Mouse (Mus musculus): ENCODE measurements at regions not wholly inside any gene's neighbourhood (a gene's known extent, or its start where the extent isn't known, plus 50 kb on each side); places are given as distances from the start of the nearest gene placed in this dataset.

- TF ChIP-seq EP300 (optimal IDR thresholded peaks at IDR 0.05) = no peak
- TF ChIP-seq CTCF (IDR thresholded peaks at IDR 0.05; ENCODE audit: low read depth) = no peak
- DNase-seq (ENCODE audit: low spot score) (peak; percentile 15), ATAC-seq (ENCODE audit: low FRiP score, low TSS enrichment) (no peak)
- Histone ChIP-seq H3K9me3 (ENCODE audit: control insufficient read depth, low read length) (no peaks in the 10 kb centered on the region), H3K27ac (replicated peaks) (peak overlapping the region; percentile 97; the same call in 1 of the 2 replicates), H3K9ac (ENCODE audit: low read length) (no peak overlapping the region), H3K4me1 (replicated peaks; ENCODE audit: control insufficient read depth, insufficient read depth) (peaks cover 10% of the 10 kb centered on the region; the same call in 1 of the 2 replicates), H3K4me2 (replicated peaks; ENCODE audit: low read depth) (no peak overlapping the region), H3K36me3 (ENCODE audit: control insufficient read depth, insufficient read depth, low read length) (no peaks in the 10 kb centered on the region), H3K4me3 (ENCODE audit: low read depth, low read length) (no peak overlapping the region), H3K27me3 (ENCODE audit: control insufficient read depth, insufficient read depth, low read length) (no peaks in the 10 kb centered on the region)
- WGBS = 78% methylated on average over 4 of the region's 4 CpGs
Observed at GRCm38 (mm10) chr4:95159821-95160220, 107.8 kb upstream of the Jun start.

- Histone ChIP-seq H3K9me3 (ENCODE audit: control insufficient read depth, low read length) (no peaks in the 10 kb centered on the region), H3K27me3 (ENCODE audit: control insufficient read depth, insufficient read depth, low read length) (no peaks in the 10 kb centered on the region), H3K4me1 (replicated peaks; ENCODE audit: control insufficient read depth, insufficient read depth) (peaks cover 10% of the 10 kb centered on the region; the same call in 1 of the 2 replicates), H3K4me3 (ENCODE audit: low read depth, low read length) (no peak overlapping the region; the same call in 1 of the 2 replicates), H3K9ac (ENCODE audit: low read length) (peak overlapping the region; percentile 78), H3K4me2 (replicated peaks; ENCODE audit: low read depth) (peak overlapping the region; percentile 59), H3K36me3 (ENCODE audit: control insufficient read depth, insufficient read depth, low read length) (no peaks in the 10 kb centered on the region), H3K27ac (replicated peaks) (peak overlapping the region; percentile 97)
- WGBS = 64% methylated on average over 3 of the region's 3 CpGs
- DNase-seq (ENCODE audit: low spot score) (no peak), ATAC-seq (ENCODE audit: low FRiP score, low TSS enrichment) (no peak)
- TF ChIP-seq CTCF (IDR thresholded peaks at IDR 0.05; ENCODE audit: low read depth) (no peak), EP300 (optimal IDR thresholded peaks at IDR 0.05) (no peak)
Observed at GRCm38 (mm10) chr4:95160465-95160864, 108.4 kb upstream of the Jun start.

GRCm38 (mm10) chr4:95160912-95161669 lies 109.1 kb upstream of the Jun start:
- peak overlapping the region; percentile 59 for H3K4me2 ChIP-seq (replicated peaks; ENCODE audit: low read depth)

GRCm38 (mm10) chr4:95161670-95162020 lies 109.6 kb upstream of the Jun start:
- H3K4me3 ChIP-seq (ENCODE audit: low read depth, low read length) = peak overlapping the region; percentile 48
- no peaks in the 10 kb centered on the region for H3K9me3 ChIP-seq (ENCODE audit: control insufficient read depth, low read length)
- TF ChIP-seq CTCF (IDR thresholded peaks at IDR 0.05; ENCODE audit: low read depth) = no peak
- peak; percentile 38 for TF ChIP-seq EP300 (optimal IDR thresholded peaks at IDR 0.05)
- H3K4me1 ChIP-seq (replicated peaks; ENCODE audit: control insufficient read depth, insufficient read depth) = peaks cover 10% of the 10 kb centered on the region; the same call in 1 of the 2 replicates
- H3K4me2 ChIP-seq (replicated peaks; ENCODE audit: low read depth) = peak overlapping the region; percentile 59
- DNase-seq (ENCODE audit: low spot score) (no peak), ATAC-seq (ENCODE audit: low FRiP score, low TSS enrichment) (peak; percentile 39)
- H3K36me3 ChIP-seq (ENCODE audit: control insufficient read depth, insufficient read depth, low read length) = no peaks in the 10 kb centered on the region
- H3K27ac ChIP-seq (replicated peaks) = peak overlapping the region; percentile 97
- H3K9ac ChIP-seq (ENCODE audit: low read length) = peak overlapping the region; percentile 78
- WGBS = 11% methylated on average over 7 of the region's 7 CpGs
- no peaks in the 10 kb centered on the region for H3K27me3 ChIP-seq (ENCODE audit: control insufficient read depth, insufficient read depth, low read length)

More at GRCm38 (mm10) chr4:95160912-95161669, 109.1 kb upstream of the Jun start:
- Histone ChIP-seq H3K9ac (ENCODE audit: low read length) (peak overlapping the region; percentile 78), H3K36me3 (ENCODE audit: control insufficient read depth, insufficient read depth, low read length) (no peaks in the 10 kb centered on the region), H3K4me3 (ENCODE audit: low read depth, low read length) (peak overlapping the region; percentile 48), H3K27ac (replicated peaks) (peak overlapping the region; percentile 97), H3K9me3 (ENCODE audit: control insufficient read depth, low read length) (no peaks in the 10 kb centered on the region), H3K4me1 (replicated peaks; ENCODE audit: control insufficient read depth, insufficient read depth) (peaks cover 10% of the 10 kb centered on the region; the same call in 1 of the 2 replicates), H3K27me3 (ENCODE audit: control insufficient read depth, insufficient read depth, low read length) (no peaks in the 10 kb centered on the region)
- peak; percentile 98 for ATAC-seq (ENCODE audit: low FRiP score, low TSS enrichment)
- DNase-seq (ENCODE audit: low spot score) = peak; percentile 96
- 2% methylated on average over 49 of the region's 53 CpGs for WGBS
- TF ChIP-seq EP300 (optimal IDR thresholded peaks at IDR 0.05) (peak; percentile 61), CTCF (IDR thresholded peaks at IDR 0.05; ENCODE audit: low read depth) (peak; percentile 63)

- Histone ChIP-seq H3K4me1 (replicated peaks; ENCODE audit: control insufficient read depth, insufficient read depth) (0 out of 2 replicates have a peak, but pooled peaks cover 7% of the 10 kb centered on the region), H3K9me3 (ENCODE audit: control insufficient read depth, low read length) (no peaks in the 10 kb centered on the region), H3K27me3 (ENCODE audit: control insufficient read depth, insufficient read depth, low read length) (no peaks in the 10 kb centered on the region), H3K4me2 (replicated peaks; ENCODE audit: low read depth) (no peak overlapping the region), H3K36me3 (ENCODE audit: control insufficient read depth, insufficient read depth, low read length) (no peaks in the 10 kb centered on the region), H3K4me3 (ENCODE audit: low read depth, low read length) (no peak overlapping the region), H3K27ac (replicated peaks) (0 out of 2 replicates have a peak overlapping the region, but pooled peaks have one; percentile 19), H3K9ac (ENCODE audit: low read length) (no peak overlapping the region)
- TF ChIP-seq CTCF (IDR thresholded peaks at IDR 0.05; ENCODE audit: low read depth) (peak; percentile 33), EP300 (optimal IDR thresholded peaks at IDR 0.05) (no peak)
- ATAC-seq (ENCODE audit: low FRiP score, low TSS enrichment) (peak; percentile 33), DNase-seq (ENCODE audit: low spot score) (peak; percentile 54)
- WGBS = 52% methylated on average over 9 of the region's 9 CpGs
Observed at GRCm38 (mm10) chr4:95162386-95163090, 110.5 kb upstream of the Jun start.
